Mouse (Mus musculus) embryonic stem cell, embryonic (primary cell): ENCODE measurements at regions not wholly inside any gene's neighbourhood (a gene's known extent, or its start where the extent isn't known, plus 50 kb on each side); places are given as distances from the start of the nearest gene placed in this dataset.

Experiments
- CTCF ChIA-PET, 4 experiments: fragments of 300-600 bp in 2 of 4; fragments of 350-600 bp in 2 of 4; sonication (Branson Sonifier 250); formaldehyde crosslinking; loops; one replicate each; lab custom pipeline; 2022; ENCODE audit warnings: inconsistent platforms in 2 of 4; lab: Charles Lee
- POLR2A ChIA-PET, 4 experiments: fragments of 300-600 bp in 2 of 4; fragments of 350-600 bp in 2 of 4; sonication (Branson Sonifier 250); formaldehyde crosslinking; loops; one replicate each; lab custom pipeline; 2022; ENCODE audit warnings: antibody characterized with exemption in 4 of 4, inconsistent platforms in 1 of 4; lab: Charles Lee

GRCm38 (mm10) chr13:112099953-112100591 lies 188.2 kb upstream of the Ankrd55 start:
- ChIA-PET CTCF (interaction anchor here in 2 of 4 experiments (0.6 to 0.7 kb wide), 3 partner anchors 80 to 413 kb away, joined by 3 to 4 read pairs (median 3); no protein-coding TSS in a partner anchor), POLR2A (interaction anchor here (0.6 to 2.0 kb wide), 10 partner anchors 9 to 1536 kb away, joined by 3 to 6 read pairs (median 3); no protein-coding TSS in a partner anchor)

GRCm38 (mm10) chr13:112100592-112101420 lies 187.4 kb upstream of the Ankrd55 start:
- CTCF ChIA-PET: interaction anchor here in 3 of 4 experiments (0.6 to 0.7 kb wide), 3 partner anchors 63 to 114 kb away, joined by 3 to 4 read pairs (median 4); no protein-coding TSS in a partner anchor
- POLR2A ChIA-PET: interaction anchor here in 3 of 4 experiments (0.6 to 2.0 kb wide), 10 partner anchors 9 to 1536 kb away, joined by 3 to 18 read pairs (median 3); no protein-coding TSS in a partner anchor

- ChIA-PET POLR2A (interaction anchor here in 3 of 4 experiments (0.6 to 2.0 kb wide), 4 partner anchors 10 to 124 kb away, joined by 3 to 18 read pairs (median 5); no protein-coding TSS in a partner anchor), CTCF (interaction anchor here in 2 of 4 experiments (0.6 to 0.7 kb wide), 2 partner anchors 62 to 115 kb away, joined by 3 to 4 read pairs; no protein-coding TSS in a partner anchor)
Observed at GRCm38 (mm10) chr13:112101421-112101756, 186.9 kb upstream of the Ankrd55 start.

- ChIA-PET CTCF (no interaction called here), POLR2A (no interaction called here)
Observed at GRCm38 (mm10) chr13:112105953-112106352, 182.3 kb upstream of the Ankrd55 start.

GRCm38 (mm10) chr13:112114741-112115201 lies 173.5 kb upstream of the Ankrd55 start:
- CTCF ChIA-PET: no interaction called here
- POLR2A ChIA-PET: interaction anchor here in 1 of 4 experiments (0.5 kb wide), 1 partner anchor 94 kb away, joined by 4 read pairs; no protein-coding TSS in a partner anchor

GRCm38 (mm10) chr13:112116101-112116726 lies 172.0 kb upstream of the Ankrd55 start:
- ChIA-PET CTCF (interaction anchor here in 2 of 4 experiments (0.6 kb wide), 2 partner anchors 248 to 584 kb away, joined by 3 to 4 read pairs; no protein-coding TSS in a partner anchor), POLR2A (interaction anchor here in 1 of 4 experiments (0.6 kb wide), 1 partner anchor 626 kb away, joined by 4 read pairs; the partner anchor contains the start of gene Gpbp1)

GRCm38 (mm10) chr13:112118564-112118963 lies 169.7 kb upstream of the Ankrd55 start:
- CTCF ChIA-PET: no interaction called here
- POLR2A ChIA-PET: no interaction called here

GRCm38 (mm10) chr13:112119611-112120041 lies 168.6 kb upstream of the Ankrd55 start:
- ChIA-PET CTCF (no interaction called here), POLR2A (no interaction called here)

GRCm38 (mm10) chr13:112120346-112120745 lies 167.9 kb upstream of the Ankrd55 start:
- ChIA-PET POLR2A (no interaction called here), CTCF (interaction anchor here in 1 of 4 experiments (0.7 kb wide), 1 partner anchor 108 kb away, joined by 4 read pairs; no protein-coding TSS in a partner anchor)

GRCm38 (mm10) chr13:112121110-112121509 lies 167.1 kb upstream of the Ankrd55 start:
- CTCF ChIA-PET: no interaction called here
- POLR2A ChIA-PET: interaction anchor here in 1 of 4 experiments (0.6 kb wide), 1 partner anchor 37 kb away, joined by 3 read pairs; no protein-coding TSS in a partner anchor

GRCm38 (mm10) chr13:112122842-112123373 lies 165.3 kb upstream of the Ankrd55 start:
- ChIA-PET POLR2A (interaction anchor here in 1 of 4 experiments (1.0 kb wide), 1 partner anchor 19 kb away, joined by 3 read pairs; no protein-coding TSS in a partner anchor), CTCF (no interaction called here)

- ChIA-PET CTCF (interaction anchor here in 1 of 4 experiments (0.6 kb wide), 1 partner anchor 257 kb away, joined by 3 read pairs; no protein-coding TSS in a partner anchor), POLR2A (no interaction called here)
Observed at GRCm38 (mm10) chr13:112125769-112126469, 162.3 kb upstream of the Ankrd55 start.

- ChIA-PET POLR2A (no interaction called here), CTCF (no interaction called here)
Observed at GRCm38 (mm10) chr13:112130220-112130619, 158.0 kb upstream of the Ankrd55 start.

GRCm38 (mm10) chr13:112130774-112131173 lies 157.5 kb upstream of the Ankrd55 start:
- ChIA-PET CTCF (no interaction called here), POLR2A (no interaction called here)

GRCm38 (mm10) chr13:112131191-112131590 lies 157.1 kb upstream of the Ankrd55 start:
- ChIA-PET CTCF (no interaction called here), POLR2A (no interaction called here)

GRCm38 (mm10) chr13:112133736-112134135 lies 154.5 kb upstream of the Ankrd55 start:
- ChIA-PET POLR2A (no interaction called here), CTCF (no interaction called here)

- CTCF ChIA-PET: no interaction called here
Observed at GRCm38 (mm10) chr13:112134701-112135100, 153.6 kb upstream of the Ankrd55 start.

GRCm38 (mm10) chr13:112135777-112136176 lies 152.5 kb upstream of the Ankrd55 start:
- CTCF ChIA-PET: no interaction called here
- POLR2A ChIA-PET: no interaction called here

More at GRCm38 (mm10) chr13:112134701-112135100, 153.6 kb upstream of the Ankrd55 start:
- POLR2A ChIA-PET: no interaction called here
